Mouse (Mus musculus): ENCODE results near the gene Coro1c. TPM values are rescaled to one million over a fixed set of nuclear protein-coding genes. Genes with fewer than 3 reads are reported as not detected.

Coro1c gene
- 112 and 123 TPM in 2 replicates for polyA plus RNA-seq (2015; fragmentation: Nextera tagmentation; extraction: Ambion mirVana)

GRCm38 (mm10) chr5:113908592-113909441, at the start of gene Coro1c:
TSS of gene Coro1c (minus strand) at chr5:113908758.

DNA sequence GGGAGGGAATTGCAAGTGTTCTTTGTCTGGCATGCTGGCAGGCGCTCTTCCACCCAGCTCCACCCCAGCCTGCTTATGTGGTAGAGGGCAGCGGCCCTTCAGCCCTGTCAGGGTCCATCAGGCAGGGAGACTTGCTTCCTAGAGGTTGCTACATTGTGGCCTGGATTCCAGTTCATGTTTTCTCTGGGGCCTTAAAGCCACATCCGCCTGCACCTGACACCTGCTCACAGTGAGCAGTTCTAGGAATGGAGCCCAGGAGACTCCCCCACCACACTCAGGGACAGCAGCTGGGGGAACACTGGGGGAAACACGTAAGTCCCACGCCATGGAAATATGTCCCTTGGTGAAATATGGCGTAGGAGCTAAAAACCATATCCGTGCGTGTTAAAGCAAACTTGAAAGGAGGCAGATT, 76.1 kb downstream of the Coro1c start, which contains the start of gene Selplg:
Gene Selplg, minus strand, starts transcription at position 155 of the 412 bp plus-strand sequence.

DNA sequence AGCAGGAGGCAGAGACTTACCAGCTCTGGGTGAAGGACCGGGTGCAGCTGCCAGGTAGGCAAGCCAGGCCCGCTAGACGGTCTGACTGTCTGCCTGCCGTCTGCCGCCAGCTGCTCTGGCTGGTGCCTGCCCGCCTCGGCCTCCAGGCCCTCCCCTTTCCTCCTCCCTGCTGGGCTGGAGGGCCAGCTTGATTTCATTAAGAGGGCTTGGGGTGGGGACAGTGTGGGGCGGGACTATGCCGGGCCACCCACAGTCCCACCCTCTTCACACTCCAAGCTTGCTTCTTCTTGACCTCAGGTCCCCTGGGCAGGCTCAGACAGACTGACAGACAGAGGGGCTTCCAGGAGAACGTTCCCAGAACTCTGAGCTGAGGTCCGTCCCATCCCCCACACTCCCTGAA, 108.3 kb downstream of the Coro1c start, which contains the start of gene Tmem119:
Gene Tmem119, minus strand, starts transcription at position 237 of the 400 bp plus-strand sequence.

Other genes with a start within 250 kb of the Coro1c start
- gene 1700069L16Rik, start 184.0 kb downstream of the Coro1c start, polyA plus RNA-seq (2015; fragmentation: Nextera tagmentation; extraction: Ambion mirVana), result not detected in 2 replicates
- 9.4 and 9.9 TPM in 2 replicates for gene Ficd, start 173.0 kb downstream of the Coro1c start, polyA plus RNA-seq (2015; fragmentation: Nextera tagmentation; extraction: Ambion mirVana)
- gene Sart3, start 136.2 kb downstream of the Coro1c start, polyA plus RNA-seq (2015; fragmentation: Nextera tagmentation; extraction: Ambion mirVana), result 27.8 and 30.0 TPM in 2 replicates
- gene Iscu, start 136.0 kb downstream of the Coro1c start, polyA plus RNA-seq (2015; fragmentation: Nextera tagmentation; extraction: Ambion mirVana), result 120 and 135 TPM in 2 replicates
- gene Tmem119, start 108.2 kb downstream of the Coro1c start, polyA plus RNA-seq (2015; fragmentation: Nextera tagmentation; extraction: Ambion mirVana), result 15.2 and 15.8 TPM in 2 replicates
- 2.9 and 3.1 TPM in 2 replicates for gene Selplg, start 76.1 kb downstream of the Coro1c start, polyA plus RNA-seq (2015; fragmentation: Nextera tagmentation; extraction: Ambion mirVana)
- gene Ssh1, start 85.1 kb upstream of the Coro1c start, polyA plus RNA-seq (2015; fragmentation: Nextera tagmentation; extraction: Ambion mirVana), result 9.4 and 10.2 TPM in 2 replicates
- gene Dao, start 94.9 kb upstream of the Coro1c start, polyA plus RNA-seq (2015; fragmentation: Nextera tagmentation; extraction: Ambion mirVana), result 0.37 TPM in 1 of 2 replicates, not detected in the other
- 16.6 and 18.1 TPM in 2 replicates for gene Usp30, start 156.7 kb upstream of the Coro1c start, polyA plus RNA-seq (2015; fragmentation: Nextera tagmentation; extraction: Ambion mirVana)
- 72.4 and 76.4 TPM in 2 replicates for gene Svop, start 182.8 kb upstream of the Coro1c start, polyA plus RNA-seq (2015; fragmentation: Nextera tagmentation; extraction: Ambion mirVana)
- gene Alkbh2, start 219.5 kb upstream of the Coro1c start, polyA plus RNA-seq (2015; fragmentation: Nextera tagmentation; extraction: Ambion mirVana), result 9.3 TPM in 2 replicates
- gene Ung, start 221.6 kb upstream of the Coro1c start, polyA plus RNA-seq (2015; fragmentation: Nextera tagmentation; extraction: Ambion mirVana), result 9.6 and 10.7 TPM in 2 replicates
- gene Acacb, start 237.8 kb upstream of the Coro1c start, polyA plus RNA-seq (2015; fragmentation: Nextera tagmentation; extraction: Ambion mirVana), result 4.8 and 5.0 TPM in 2 replicates

Measured in neural tube, postnatal 0 days (tissue).